17 mouse cellular contexts compared by ENCODE assay signal in genomic region chr4:141411430-141411992, GRCm38 (mm10). TPM values are rescaled to one million over a fixed set of nuclear protein-coding genes. Genes with fewer than 3 reads are reported as not detected.
DNase-seq lines count a peak whose midpoint lies in the region; ATAC-seq and TF ChIP-seq lines count a peak whose summit lies in the region.
"Had no signal": no experiment of that assay in that cellular context is flagged by ENCODE, and none has a peak within 500 bp of the region (broad histone marks: within the 10 kb centered on the region; RNA-seq: fewer than 3 reads in every experiment).

No protein-coding gene starts in this region.

- 18% methylated on average over 22 of the region's 22 CpGs for WGBS in heart, embryonic 12.5 days
- 21% methylated on average over 22 of the region's 22 CpGs for WGBS in limb, embryonic 13.5 days
- 16% methylated on average over 22 of the region's 22 CpGs for WGBS in limb, embryonic 10.5 days
- 17% methylated on average over 22 of the region's 22 CpGs for whole genome bisulfite sequencing in stomach, postnatal 0 days

- H3K4me3 ChIP-seq in heart, embryonic 12.5 days = no peak overlapping the region
- H3K4me3 ChIP-seq in limb, embryonic 13.5 days = no peak overlapping the region
- H3K4me3 ChIP-seq in limb, embryonic 10.5 days = no peak overlapping the region
- no peak overlapping the region for H3K4me3 ChIP-seq in stomach, postnatal 0 days (ENCODE audit: low read depth, low read length)
- H3K4me3 ChIP-seq: forebrain, embryonic 15.5 days; hindbrain, embryonic 13.5 days; liver, embryonic 15.5 days; neural tube, embryonic 15.5 days had no signal

- peaks cover 18% of the 10 kb centered on the region; the same call in 1 of the 2 replicates for H3K27me3 ChIP-seq in heart, embryonic 12.5 days (replicated peaks)
- peaks cover 23% of the 10 kb centered on the region for H3K27me3 ChIP-seq in limb, embryonic 13.5 days
- H3K27me3 ChIP-seq in limb, embryonic 10.5 days (ENCODE audit: low read depth, poor library complexity, severe bottlenecking) = peaks cover 22% of the 10 kb centered on the region; the same call in 1 of the 2 replicates
- no peaks in the 10 kb centered on the region for H3K27me3 ChIP-seq in stomach, postnatal 0 days (ENCODE audit: control insufficient read depth, insufficient read depth, low read length)
- H3K27me3 ChIP-seq: neural tube, embryonic 15.5 days had no signal

- H3K36me3 ChIP-seq in heart, embryonic 12.5 days = no peaks in the 10 kb centered on the region
- no peaks in the 10 kb centered on the region for H3K36me3 ChIP-seq in limb, embryonic 13.5 days
- H3K36me3 ChIP-seq in limb, embryonic 10.5 days = no peaks in the 10 kb centered on the region
- no peaks in the 10 kb centered on the region for H3K36me3 ChIP-seq in stomach, postnatal 0 days (ENCODE audit: control insufficient read depth, insufficient read depth, low read length)
- H3K36me3 ChIP-seq: forebrain, embryonic 15.5 days; hindbrain, embryonic 13.5 days; liver, embryonic 15.5 days; neural tube, embryonic 15.5 days had no signal

- no peak overlapping the region for H3K27ac ChIP-seq in heart, embryonic 12.5 days (ENCODE audit: poor library complexity, severe bottlenecking)
- H3K27ac ChIP-seq in limb, embryonic 13.5 days = no peak overlapping the region
- no peak overlapping the region for H3K27ac ChIP-seq in limb, embryonic 10.5 days
- H3K27ac ChIP-seq in stomach, postnatal 0 days (replicated peaks) = no peak overlapping the region
- H3K27ac ChIP-seq: forebrain, embryonic 15.5 days; hindbrain, embryonic 13.5 days; liver, embryonic 15.5 days; neural tube, embryonic 15.5 days had no signal

- no peak for DNase-seq in heart, adult 18-20 months
- DNase-seq in limb, embryonic 10.5 days (ENCODE audit: low spot score) = no peak
- DNase-seq in thymus, postnatal 4 days = peak; percentile 59
- no peak for DNase-seq in thymus, adult 18-20 months
- DNase-seq in stomach, postnatal 0 days (ENCODE audit: low spot score) = no peak
- no peak for DNase-seq in ovary, postnatal 36 days (ENCODE audit: low spot score)
- DNase-seq: gastrocnemius, postnatal 36 days; layer of hippocampus, adult 9-11 months; midbrain, embryonic 14.5 days had no signal

- peak overlapping the region; percentile 39; the same call in 1 of the 2 replicates for H3K4me2 ChIP-seq in heart, embryonic 12.5 days
- 0 out of 2 replicates have a peak overlapping the region, but pooled peaks have one; percentile 30 for H3K4me2 ChIP-seq in limb, embryonic 13.5 days (replicated peaks)
- H3K4me2 ChIP-seq in stomach, postnatal 0 days (replicated peaks; ENCODE audit: low read depth) = no peak overlapping the region
- H3K4me2 ChIP-seq: forebrain, embryonic 15.5 days; hindbrain, embryonic 13.5 days; liver, embryonic 15.5 days; neural tube, embryonic 15.5 days had no signal

- H3K9me3 ChIP-seq in heart, embryonic 12.5 days (replicated peaks) = no peaks in the 10 kb centered on the region; the same call in 1 of the 2 replicates
- H3K9me3 ChIP-seq in limb, embryonic 13.5 days = 0 out of 2 replicates have a peak, but pooled peaks cover 2% of the 10 kb centered on the region
- no peaks in the 10 kb centered on the region for H3K9me3 ChIP-seq in limb, embryonic 10.5 days (replicated peaks)
- H3K9me3 ChIP-seq in stomach, postnatal 0 days (ENCODE audit: control insufficient read depth, low read length) = no peaks in the 10 kb centered on the region
- H3K9me3 ChIP-seq: forebrain, embryonic 15.5 days; hindbrain, embryonic 13.5 days; liver, embryonic 15.5 days; neural tube, embryonic 15.5 days had no signal

- H3K9ac ChIP-seq in heart, embryonic 12.5 days = no peak overlapping the region
- no peak overlapping the region for H3K9ac ChIP-seq in limb, embryonic 13.5 days
- H3K9ac ChIP-seq in stomach, postnatal 0 days (ENCODE audit: low read length) = no peak overlapping the region
- H3K9ac ChIP-seq: forebrain, embryonic 15.5 days; hindbrain, embryonic 13.5 days; liver, embryonic 15.5 days; neural tube, embryonic 15.5 days had no signal

- no peak for ATAC-seq in heart, embryonic 12.5 days (ENCODE audit: insufficient number of reproducible peaks, low FRiP score)
- no peak for ATAC-seq in limb, embryonic 13.5 days (ENCODE audit: low FRiP score, low read depth)
- ATAC-seq in stomach, postnatal 0 days (ENCODE audit: low FRiP score, low TSS enrichment) = no peak
- ATAC-seq: forebrain, embryonic 15.5 days had no signal

- TF ChIP-seq CTCF in stomach, postnatal 0 days (IDR thresholded peaks at IDR 0.05; ENCODE audit: low read depth) = peak; percentile 46

- no peak for TF ChIP-seq EP300 in stomach, postnatal 0 days (optimal IDR thresholded peaks at IDR 0.05)

- H3K4me1 ChIP-seq in heart, embryonic 12.5 days (replicated peaks) = peaks cover 20% of the 10 kb centered on the region
- 0 out of 2 replicates have a peak, but pooled peaks cover 4% of the 10 kb centered on the region for H3K4me1 ChIP-seq in limb, embryonic 13.5 days
- no peaks in the 10 kb centered on the region; the same call in 1 of the 2 replicates for H3K4me1 ChIP-seq in limb, embryonic 10.5 days
- no peaks in the 10 kb centered on the region for H3K4me1 ChIP-seq in stomach, postnatal 0 days (replicated peaks; ENCODE audit: control insufficient read depth, insufficient read depth)
- H3K4me1 ChIP-seq: forebrain, embryonic 15.5 days; hindbrain, embryonic 13.5 days; liver, embryonic 15.5 days had no signal

RNA-seq across cellular contexts. Expression of gene Clcnkb, which starts 4.3 kb away (rescaled TPM):
- polyA plus RNA-seq in heart, embryonic 12.5 days (2016; fragmentation: Nextera tagmentation; extraction: Ambion mirVana) = 0.78 and 1.2 TPM in 2 replicates
- under 1 TPM; 0.36 to 0.57 TPM for total RNA-seq in heart, adult 18-20 months (2021)
- polyA plus RNA-seq in limb, embryonic 13.5 days (2015; fragmentation: Nextera tagmentation; extraction: Ambion mirVana) = not detected in 2 replicates
- not detected in 2 replicates for polyA plus RNA-seq in limb, embryonic 10.5 days (2016; fragmentation: Nextera tagmentation; extraction: Ambion mirVana)
- polyA plus RNA-seq in stomach, postnatal 0 days (2015; fragmentation: Nextera tagmentation; extraction: Ambion mirVana) = not detected in 2 replicates
- polyA plus RNA-seq: embryonic facial prominence, embryonic 14.5 days; forebrain, embryonic 15.5 days; hindbrain, embryonic 13.5 days; liver, embryonic 15.5 days; midbrain, embryonic 14.5 days; small intestine, adult 2 months had no signal

RNA-seq across cellular contexts. Expression of gene Hspb7, which starts 9.1 kb away (rescaled TPM):
- 186 and 208 TPM in 2 replicates for polyA plus RNA-seq in heart, embryonic 12.5 days (2016; fragmentation: Nextera tagmentation; extraction: Ambion mirVana)
- total RNA-seq in heart, adult 18-20 months (2021) = 1,000 to 10,000 TPM; 1,275 to 1,343 TPM
- polyA plus RNA-seq in limb, embryonic 13.5 days (2015; fragmentation: Nextera tagmentation; extraction: Ambion mirVana) = 0.06 and 0.10 TPM in 2 replicates
- 0.05 and 0.06 TPM in 2 replicates for polyA plus RNA-seq in limb, embryonic 10.5 days (2016; fragmentation: Nextera tagmentation; extraction: Ambion mirVana)
- polyA plus RNA-seq in stomach, postnatal 0 days (2015; fragmentation: Nextera tagmentation; extraction: Ambion mirVana) = 2.3 and 3.5 TPM in 2 replicates
- polyA plus RNA-seq: forebrain, embryonic 15.5 days; midbrain, embryonic 14.5 days had no signal

RNA-seq across cellular contexts. Expression of gene Clcnka, which starts 13.0 kb away (rescaled TPM):
- polyA plus RNA-seq in heart, embryonic 12.5 days (2016; fragmentation: Nextera tagmentation; extraction: Ambion mirVana) = 0.06 and 0.15 TPM in 2 replicates
- not detected for total RNA-seq in heart, adult 18-20 months (2021)
- polyA plus RNA-seq in limb, embryonic 13.5 days (2015; fragmentation: Nextera tagmentation; extraction: Ambion mirVana) = 0.23 and 0.36 TPM in 2 replicates
- 0.13 and 0.19 TPM in 2 replicates for polyA plus RNA-seq in limb, embryonic 10.5 days (2016; fragmentation: Nextera tagmentation; extraction: Ambion mirVana)
- polyA plus RNA-seq in stomach, postnatal 0 days (2015; fragmentation: Nextera tagmentation; extraction: Ambion mirVana) = 0.08 TPM in 1 of 2 replicates, not detected in the other
- polyA plus RNA-seq: forebrain, embryonic 15.5 days; liver, embryonic 15.5 days; neural tube, embryonic 15.5 days; small intestine, adult 2 months had no signal

RNA-seq across cellular contexts. Expression of gene Srarp, which starts 24.4 kb away (rescaled TPM):
- not detected in 2 replicates for polyA plus RNA-seq in heart, embryonic 12.5 days (2016; fragmentation: Nextera tagmentation; extraction: Ambion mirVana)
- total RNA-seq in heart, adult 18-20 months (2021) = 1 to 10 TPM; 1.2 TPM
- polyA plus RNA-seq in limb, embryonic 13.5 days (2015; fragmentation: Nextera tagmentation; extraction: Ambion mirVana) = not detected in 2 replicates
- not detected in 2 replicates for polyA plus RNA-seq in limb, embryonic 10.5 days (2016; fragmentation: Nextera tagmentation; extraction: Ambion mirVana)
- polyA plus RNA-seq in stomach, postnatal 0 days (2015; fragmentation: Nextera tagmentation; extraction: Ambion mirVana) = not detected in 2 replicates
- polyA plus RNA-seq: embryonic facial prominence, embryonic 14.5 days; forebrain, embryonic 15.5 days; hindbrain, embryonic 13.5 days; liver, embryonic 15.5 days; small intestine, adult 2 months had no signal

RNA-seq across cellular contexts. Expression of gene Zbtb17, which starts 32.9 kb away (rescaled TPM):
- 24.9 and 25.3 TPM in 2 replicates for polyA plus RNA-seq in heart, embryonic 12.5 days (2016; fragmentation: Nextera tagmentation; extraction: Ambion mirVana)
- total RNA-seq in heart, adult 18-20 months (2021) = 10 to 100 TPM; 25.5 to 26.5 TPM
- 48.6 and 48.7 TPM in 2 replicates for polyA plus RNA-seq in limb, embryonic 13.5 days (2015; fragmentation: Nextera tagmentation; extraction: Ambion mirVana)
- polyA plus RNA-seq in limb, embryonic 10.5 days (2016; fragmentation: Nextera tagmentation; extraction: Ambion mirVana) = 60.6 and 66.5 TPM in 2 replicates
- polyA plus RNA-seq in stomach, postnatal 0 days (2015; fragmentation: Nextera tagmentation; extraction: Ambion mirVana) = 13.3 and 16.8 TPM in 2 replicates

Comparison
In these comparisons a context has a peak if more than half of its experiments do, and no peak if none do; other contexts are left out.
1. RNA of gene Hspb7, which starts 9.1 kb away (polyA plus RNA-seq): 186 to 208 TPM in heart, embryonic 12.5 days; 2.3 to 3.5 TPM in stomach, postnatal 0 days, 0.06 to 0.10 TPM in limb, embryonic 13.5 days and 0.05 to 0.06 TPM in limb, embryonic 10.5 days; every median in the first group is over 10 times any median in the second.